Mouse (Mus musculus) urinary bladder, postnatal 14 days (tissue): ENCODE results near the gene Igbp1b.

ENCODE experiments used
- DNase-seq: peaks from one replicate; pipeline ENCODE4 v3.0.0; 2021; ENCODE audit warnings: low spot score

Gene Igbp1b

GRCm38 (mm10) chr6:138658516-138658915 is at the start of gene Igbp1b:
TSS of gene Igbp1b (minus strand) at chr6:138658544.
- DNase-seq = no peak

- no peak for DNase-seq
These were observed 24.6 kb upstream of the Igbp1b start for GRCm38 (mm10) chr6:138682959-138683358.

DNA sequence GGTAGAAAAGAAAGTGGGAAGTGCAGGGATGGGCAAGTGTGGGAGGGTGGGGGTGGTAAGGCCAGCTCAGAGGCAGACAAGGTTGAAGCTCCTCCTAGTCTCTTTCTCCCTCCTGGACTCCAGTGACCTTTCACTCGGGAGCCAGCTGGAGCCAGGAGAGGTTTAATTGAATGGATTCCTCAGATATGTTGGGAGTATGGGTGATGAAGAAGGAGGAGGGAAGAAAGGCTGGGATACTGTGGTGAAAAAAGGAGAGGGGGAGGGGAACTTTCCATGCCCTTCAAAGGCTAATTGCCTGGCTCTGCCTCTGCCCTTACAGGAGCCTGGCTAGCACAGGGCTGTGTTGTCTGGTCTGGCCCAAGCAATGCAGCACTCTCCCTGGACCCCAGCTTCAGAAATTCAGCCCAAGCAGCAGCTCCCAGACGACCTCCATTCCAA is 14.4 kb upstream of the Igbp1b start:
- DNase-seq = no peak

DNA sequence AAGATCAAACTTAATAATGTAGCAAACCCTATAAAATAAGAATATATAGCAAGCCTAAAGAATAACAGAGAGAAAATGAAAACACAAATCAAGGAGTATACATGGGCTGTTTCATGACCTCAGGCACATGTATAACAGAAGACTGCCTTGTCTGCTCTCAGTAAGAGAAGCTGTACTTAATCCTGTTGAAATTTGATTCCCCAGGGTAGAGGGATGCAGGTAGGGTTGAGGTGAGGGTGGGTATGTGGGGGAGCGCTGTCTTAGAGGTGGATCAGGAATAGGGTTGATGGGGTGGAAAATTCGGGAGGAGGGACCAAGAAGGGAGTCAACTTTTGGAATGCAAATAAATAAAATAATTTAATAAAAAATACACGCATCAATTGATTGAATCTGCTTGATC is 7.1 kb upstream of the Igbp1b start:
- no peak for DNase-seq

DNA sequence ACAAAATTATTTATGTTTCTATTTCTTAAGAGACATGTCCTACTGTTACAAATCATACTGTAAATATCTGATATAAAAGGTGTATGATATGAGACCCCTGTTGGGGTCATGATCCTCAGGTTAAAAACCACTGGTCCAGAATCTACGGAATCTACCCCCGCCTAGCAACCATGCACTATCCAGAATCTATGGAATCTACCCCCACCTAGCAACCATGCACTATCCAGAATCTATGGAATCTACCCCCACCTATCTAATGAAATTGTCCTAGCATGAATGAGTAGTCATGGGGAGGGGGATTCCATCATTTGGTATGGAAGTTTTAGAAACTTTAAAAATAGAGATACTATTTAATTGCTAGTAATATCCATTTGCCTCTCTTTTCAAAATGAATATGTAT is 12.7 kb downstream of the Igbp1b start:
- no peak for DNase-seq

DNA sequence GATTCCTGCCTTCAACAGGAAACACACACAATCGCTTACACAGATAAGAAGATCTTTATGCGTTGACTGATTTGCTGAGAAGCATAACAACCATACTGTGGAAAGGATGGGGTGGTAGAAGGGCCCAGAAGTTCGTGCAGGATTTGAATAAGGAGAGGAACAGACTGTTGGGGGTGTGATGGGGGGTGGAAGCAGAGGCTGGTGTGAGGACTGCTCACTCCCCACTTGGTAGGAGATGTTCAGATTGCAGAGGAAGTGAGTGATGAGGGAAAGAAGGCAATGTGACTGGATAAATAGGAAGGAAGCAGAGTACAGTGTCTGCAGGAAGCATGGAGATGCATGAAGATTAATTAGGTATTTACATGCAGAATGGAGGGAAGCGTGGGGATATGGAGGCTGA is 19.0 kb downstream of the Igbp1b start:
- DNase-seq = no peak

- no peak for DNase-seq
These were observed 37.6 kb downstream of the Igbp1b start for GRCm38 (mm10) chr6:138620786-138621185.

DNA sequence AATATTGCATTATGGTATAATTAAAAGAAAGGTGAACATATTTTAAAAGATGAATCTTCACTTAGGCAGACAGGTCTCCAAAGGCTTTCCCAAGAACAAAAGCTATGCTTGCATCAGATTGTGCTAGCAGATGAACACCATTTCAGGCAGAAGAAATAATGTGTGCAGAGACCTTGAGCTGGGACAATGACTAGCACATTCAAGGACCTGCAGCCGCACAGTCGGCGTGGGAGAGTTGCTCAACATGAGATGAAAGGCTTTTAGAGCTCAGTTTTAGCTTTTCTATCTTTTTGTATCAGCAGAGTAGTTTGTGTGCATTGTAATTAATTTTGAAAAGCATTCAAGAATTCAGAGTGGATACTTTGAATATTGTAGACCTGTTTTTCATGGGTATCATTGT is 39.9 kb downstream of the Igbp1b start:
- no peak for DNase-seq
